Mouse (Mus musculus) 3T3-L1 (cell line): ENCODE results near the gene Stx19.
A peak's percentile ranks its signal among the peaks of the same experiment; 100 is the strongest.

ENCODE experiments used
- DNase-seq: peaks from one replicate; pipeline ENCODE4 v3.0.0-alpha.2; 2015; ENCODE audit warnings: low read depth, low spot score

The Stx19 gene

DNA sequence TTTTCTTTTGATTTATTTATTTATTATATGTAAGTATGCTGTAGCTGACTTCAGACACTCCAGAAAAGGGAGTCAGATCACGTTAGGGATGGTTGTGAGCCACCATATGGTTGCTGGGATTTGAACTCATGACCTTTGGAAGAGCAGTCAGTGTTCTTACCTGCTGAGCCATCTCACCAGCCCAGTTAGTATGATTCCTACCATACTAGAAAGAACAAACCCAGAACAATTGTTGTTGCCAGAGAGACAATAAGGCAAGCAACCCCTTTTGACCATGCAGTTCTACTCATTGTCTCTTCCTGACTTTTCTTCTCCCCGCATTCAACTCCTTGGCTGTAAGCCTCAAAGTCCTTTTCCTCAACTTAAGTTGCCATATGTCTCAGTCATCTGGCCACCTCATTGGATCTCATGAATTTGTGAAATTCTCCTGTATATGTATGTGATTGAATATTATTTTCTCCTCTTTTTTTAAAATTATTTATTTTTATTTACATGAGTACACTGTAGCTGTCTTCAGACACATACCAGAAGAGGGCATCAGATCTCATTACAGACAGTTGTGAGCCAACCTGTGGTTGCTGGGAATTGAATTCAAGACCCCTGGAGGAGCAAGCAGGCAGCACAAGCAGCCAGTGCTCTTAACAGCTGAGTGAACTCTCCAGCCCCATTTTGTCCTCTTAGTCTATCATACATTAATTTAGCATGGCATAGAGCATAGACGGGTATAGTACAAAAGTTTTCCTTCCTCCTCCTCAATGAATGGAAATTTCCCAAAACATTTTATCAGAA is 38.2 kb downstream of the Stx19 start:
- peak; percentile 80 for DNase-seq

DNA sequence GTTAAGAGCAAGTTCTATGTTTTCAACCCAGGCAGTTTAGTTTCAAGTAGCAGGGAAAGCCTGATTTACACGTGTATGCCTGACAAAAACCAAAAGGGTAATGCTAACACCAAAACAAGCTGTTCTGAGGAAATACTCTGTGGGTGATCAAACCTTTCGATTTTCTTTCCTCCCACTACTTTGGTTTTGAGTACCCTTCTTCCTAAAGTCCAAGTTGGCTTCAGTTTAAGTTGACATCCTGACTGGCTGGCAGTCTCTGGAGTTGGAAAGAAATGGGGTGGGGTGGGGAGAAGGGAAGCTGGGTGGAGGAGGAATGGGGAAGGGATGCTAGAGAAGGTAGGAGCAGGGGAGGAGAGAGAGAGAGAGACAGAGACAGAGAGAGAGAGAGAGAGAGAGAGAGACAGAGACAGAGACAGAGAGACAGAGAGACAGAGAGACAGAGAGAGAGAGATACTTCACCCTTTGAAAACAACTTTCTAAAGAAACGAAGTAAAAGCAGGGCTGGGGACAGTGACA is 39.2 kb downstream of the Stx19 start:
- DNase-seq = peak; percentile 44

DNA sequence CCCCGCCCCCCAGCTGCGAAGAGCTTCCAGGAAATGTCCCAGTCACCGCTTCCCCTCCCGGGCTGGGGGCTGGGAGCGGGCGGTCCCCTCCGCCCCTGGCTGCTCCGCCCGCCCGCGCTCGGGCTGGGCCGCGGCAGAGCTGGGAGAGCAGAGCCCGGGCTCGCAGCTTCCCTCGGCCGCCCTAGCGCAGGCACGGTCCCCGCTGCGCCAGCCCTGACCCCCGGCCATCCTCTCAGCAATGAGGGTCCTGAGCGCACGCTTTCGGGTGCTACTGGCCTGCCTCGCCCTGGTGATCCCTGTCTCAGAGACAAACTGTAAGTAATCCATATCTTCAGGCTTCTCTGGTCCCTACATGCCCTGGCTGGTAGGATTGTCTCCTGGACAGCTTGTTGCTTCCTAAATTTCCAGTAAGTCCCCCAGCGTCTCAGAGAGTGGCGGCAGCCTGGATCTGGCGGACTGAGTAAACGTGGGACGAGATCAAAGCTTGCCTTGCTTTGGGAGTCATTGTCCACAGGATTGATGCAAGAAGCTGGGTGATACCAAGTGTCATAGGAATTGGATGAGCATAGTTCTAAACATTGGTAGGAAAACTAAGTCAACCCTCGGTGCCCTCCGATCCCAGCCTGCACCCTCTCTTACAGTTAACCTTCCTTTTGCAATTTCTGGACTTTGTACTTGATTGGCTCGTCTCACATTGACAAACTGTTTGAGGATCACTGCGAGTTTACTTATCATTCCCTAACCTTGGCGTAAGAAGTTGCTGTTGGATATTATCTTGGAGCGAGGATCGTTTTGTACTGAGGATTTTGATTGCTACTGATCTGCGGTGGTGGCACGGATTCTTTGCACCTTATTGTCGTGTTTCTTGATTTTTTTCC is 40.0 kb downstream of the Stx19 start, which contains the start of gene Pros1:
Pros1 (plus strand) TSS at position 117 of the 878 bp plus-strand sequence.
- DNase-seq = peak; percentile 60

DNA sequence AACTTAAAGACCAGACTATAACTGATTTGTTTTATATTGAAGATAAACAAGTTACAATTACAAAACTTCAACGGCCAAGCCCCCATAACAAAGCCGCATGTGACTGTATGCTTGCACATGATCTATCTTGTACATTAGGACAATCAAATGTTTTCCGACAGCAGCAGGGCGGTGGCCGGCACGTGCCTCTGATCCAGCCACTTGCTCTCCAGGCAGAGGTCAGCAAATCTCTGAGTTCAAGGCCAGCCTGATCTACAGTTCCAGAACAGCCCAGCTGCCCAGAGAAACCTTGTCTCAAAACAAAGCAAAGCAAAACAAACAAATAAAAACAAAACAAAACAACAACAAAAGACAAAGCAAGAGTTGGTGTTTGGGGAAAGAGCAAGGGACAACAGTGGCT is 40.9 kb downstream of the Stx19 start:
- DNase-seq = no peak

DNA sequence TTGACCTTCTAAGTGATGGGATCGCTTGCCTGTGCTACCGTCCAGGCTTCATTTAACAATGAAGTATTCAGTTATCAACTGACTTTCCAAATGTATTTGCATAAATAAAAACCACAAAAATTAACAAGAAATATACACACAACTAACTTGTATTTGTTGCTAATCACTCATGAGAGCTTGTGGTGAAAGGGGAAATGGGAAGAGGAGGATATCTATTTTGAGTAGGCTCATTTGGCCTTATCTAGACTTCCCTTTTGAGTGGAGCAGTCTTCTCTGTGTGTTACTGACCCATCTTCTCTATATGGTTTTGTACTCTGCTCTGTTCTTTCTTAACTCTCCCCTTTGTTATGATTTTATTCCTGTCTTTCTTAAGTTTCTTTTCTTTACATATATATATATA is 41.8 kb downstream of the Stx19 start:
- DNase-seq = no peak

DNA sequence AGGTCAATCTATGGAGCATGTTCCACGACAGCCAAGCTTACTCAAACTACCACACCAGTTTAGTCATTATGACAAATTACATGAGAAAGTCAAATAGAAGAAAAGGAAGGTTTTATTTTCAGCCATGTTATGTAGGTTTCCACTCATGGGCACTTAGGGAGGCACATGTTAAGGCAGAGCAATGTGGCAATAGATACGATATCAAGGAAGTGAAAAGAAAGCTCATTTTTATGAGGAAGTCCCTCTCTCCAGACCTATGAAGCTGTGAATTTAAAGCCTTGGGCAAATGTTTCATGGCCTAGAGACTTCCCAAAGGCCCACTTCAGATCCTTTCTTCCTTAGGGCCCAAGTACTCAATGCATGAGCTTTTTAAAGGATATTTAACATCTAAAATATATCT is 43.0 kb downstream of the Stx19 start:
- no peak for DNase-seq

DNA sequence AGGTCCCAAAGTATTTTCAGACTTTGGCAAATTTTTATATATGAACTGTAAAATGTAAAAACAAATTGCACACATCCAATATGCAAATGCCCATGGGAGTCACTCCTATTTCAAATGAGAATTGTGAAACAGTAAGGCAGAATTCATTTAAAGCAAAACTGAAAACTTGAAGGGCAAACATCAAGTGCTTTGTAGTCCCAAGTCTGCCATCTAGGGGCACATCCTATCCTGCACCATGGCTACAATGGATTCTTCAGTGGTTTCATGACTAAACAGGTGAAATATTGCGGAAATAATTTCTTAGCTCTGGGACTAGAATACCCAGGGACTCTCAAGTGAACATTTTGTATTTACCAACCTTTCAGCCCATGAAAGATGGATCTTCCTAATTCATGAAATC is 43.5 kb downstream of the Stx19 start:
- DNase-seq = peak; percentile 76

DNA sequence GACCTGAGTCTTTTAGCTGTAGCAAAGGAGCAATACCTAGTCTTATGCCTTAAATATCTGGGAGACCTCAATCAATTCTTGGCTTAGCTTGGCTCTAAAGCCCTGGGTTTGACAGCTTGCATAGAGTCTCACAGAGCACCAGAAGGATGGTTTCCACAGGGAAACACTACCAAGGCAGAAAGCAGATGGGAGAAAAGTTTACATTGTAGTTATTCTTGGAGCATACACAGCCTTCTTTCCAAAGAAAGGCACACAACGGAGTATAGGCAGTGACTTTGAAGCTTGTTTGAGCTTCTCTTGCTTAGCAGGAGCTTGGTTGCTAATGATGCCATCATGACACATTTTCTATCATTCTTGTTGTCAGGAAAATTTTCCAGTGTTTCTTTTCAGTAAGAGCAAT is 45.7 kb downstream of the Stx19 start:
- DNase-seq = no peak

DNA sequence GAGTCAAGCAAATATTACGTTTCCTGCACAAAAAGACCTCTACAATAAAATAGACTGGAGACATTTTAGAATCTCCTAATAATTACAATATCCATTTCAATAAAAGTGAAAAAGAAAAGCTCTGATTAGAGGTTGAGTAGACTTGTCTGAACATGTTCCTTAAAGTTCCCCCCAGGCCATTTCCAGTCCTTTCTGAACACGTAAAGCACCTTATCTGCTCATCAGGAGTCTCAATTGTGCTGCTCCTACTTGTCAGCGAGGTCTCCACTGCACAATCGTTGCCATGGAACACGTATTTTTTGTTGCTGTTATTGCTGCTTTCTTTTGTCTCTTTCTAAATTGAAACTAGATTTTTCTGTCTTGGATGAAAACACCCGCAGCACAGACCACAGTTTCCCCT is 47.0 kb downstream of the Stx19 start:
- DNase-seq = no peak

DNA sequence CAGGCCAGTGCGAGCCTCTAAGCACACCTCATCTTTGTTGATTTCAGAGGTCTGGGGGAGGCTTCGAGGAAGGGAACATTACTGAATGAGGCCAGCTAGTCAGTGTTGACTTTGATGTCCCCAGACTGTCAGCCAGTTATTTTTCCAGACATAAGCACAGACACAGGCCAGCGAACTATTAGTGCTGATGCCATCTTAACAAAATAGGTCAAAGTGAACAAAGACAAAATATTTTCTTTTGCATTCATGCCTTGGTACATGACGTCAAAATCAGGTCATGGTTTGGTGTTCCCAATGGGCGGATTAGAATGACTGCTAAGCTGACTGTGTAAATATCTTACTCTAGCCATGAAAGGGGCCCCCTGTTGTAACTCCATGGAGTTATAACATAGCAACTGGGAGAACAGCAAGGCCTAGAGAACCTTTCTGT is 58.2 kb downstream of the Stx19 start:
- no peak for DNase-seq

DNA sequence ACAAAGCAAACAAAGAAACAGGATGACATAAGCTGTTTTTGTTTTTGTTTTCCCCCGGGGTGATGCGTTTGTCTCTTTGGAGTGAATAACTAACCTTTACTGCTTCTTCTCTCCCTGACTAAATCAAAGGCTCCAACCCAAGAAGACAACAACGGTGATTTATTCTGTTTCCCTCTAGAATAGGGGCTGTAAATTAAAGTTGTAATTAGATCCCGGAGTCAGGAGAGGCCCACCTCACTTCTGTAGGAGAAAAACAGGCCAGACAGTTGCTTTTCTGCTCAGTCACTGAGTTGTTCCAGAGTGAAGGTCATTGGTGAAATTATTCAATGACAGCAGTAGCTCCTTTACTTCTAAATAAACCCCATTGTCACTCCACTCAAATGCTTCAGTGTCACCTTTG is 58.7 kb downstream of the Stx19 start:
- DNase-seq = no peak
